Mouse (Mus musculus) 3134 (cell line): ENCODE measurements around the gene Mapk14.
"Not testable (repeated sequence)": the region's sequence is repeated elsewhere in the genome, so short reads cannot be mapped to it uniquely, and the experiment has no call there.

Source experiments
- DNase-seq: peaks from one replicate; pipeline ENCODE4 v3.0.0-alpha.2; 2011; ENCODE audit warnings: low spot score; ENCODE audit not compliant: insufficient read length; ENCODE audit errors: extremely low read depth

The Mapk14 gene

GRCm38 (mm10) chr17:28735317-28736105 is 44.4 kb downstream of the Mapk14 start:
- DNase-seq: no peak

GRCm38 (mm10) chr17:28736486-28736885 is 45.4 kb downstream of the Mapk14 start:
- DNase-seq: no peak

- DNase-seq: no peak
These were observed 46.8 kb downstream of the Mapk14 start for GRCm38 (mm10) chr17:28737973-28738372.

- no peak for DNase-seq
These were observed 48.1 kb downstream of the Mapk14 start for GRCm38 (mm10) chr17:28739244-28739643.

GRCm38 (mm10) chr17:28743145-28743866 is 52.2 kb downstream of the Mapk14 start:
- DNase-seq: no peak

GRCm38 (mm10) chr17:28743916-28744315 is 52.8 kb downstream of the Mapk14 start:
- no peak for DNase-seq

- DNase-seq: no peak
These were observed 54.6 kb downstream of the Mapk14 start for GRCm38 (mm10) chr17:28745773-28746172.

GRCm38 (mm10) chr17:28748001-28748400 is 56.9 kb downstream of the Mapk14 start:
- no peak for DNase-seq

GRCm38 (mm10) chr17:28750580-28750979 is 59.5 kb downstream of the Mapk14 start:
- peak; percentile 52 for DNase-seq

- DNase-seq: no peak
These were observed 65.3 kb downstream of the Mapk14 start for GRCm38 (mm10) chr17:28756447-28756846.

- DNase-seq: no peak
These were observed 66.3 kb downstream of the Mapk14 start for GRCm38 (mm10) chr17:28757470-28757869.

- no peak for DNase-seq
These were observed 69.7 kb downstream of the Mapk14 start for GRCm38 (mm10) chr17:28760736-28761312.

- DNase-seq: peak; percentile 37
These were observed 70.7 kb downstream of the Mapk14 start for GRCm38 (mm10) chr17:28761871-28762270.

GRCm38 (mm10) chr17:28766203-28766602 is 75.1 kb downstream of the Mapk14 start:
- peak; percentile 75 for DNase-seq

- no peak for DNase-seq
These were observed 75.8 kb downstream of the Mapk14 start for GRCm38 (mm10) chr17:28766781-28767515.

GRCm38 (mm10) chr17:28769121-28769874 is 78.2 kb downstream of the Mapk14 start, which contains the start of gene Mapk13:
Gene Mapk13 (plus strand): TSS chr17:28769297.
- DNase-seq: no peak

- DNase-seq: no peak
These were observed 78.8 kb downstream of the Mapk14 start for GRCm38 (mm10) chr17:28769875-28770421.

- DNase-seq: no peak
These were observed 80.2 kb downstream of the Mapk14 start for GRCm38 (mm10) chr17:28771289-28771688.

GRCm38 (mm10) chr17:28774303-28774702 is 83.2 kb downstream of the Mapk14 start:
- not testable (repeated sequence) for DNase-seq

- DNase-seq: no peak
These were observed 84.0 kb downstream of the Mapk14 start for GRCm38 (mm10) chr17:28775161-28775560.
